Mouse (Mus musculus) heart, adult 9 months (tissue): ENCODE data around the gene Tspan2.

Experiments
- DNase-seq, 2 experiments: peaks; one replicate each; pipeline ENCODE4 v3.0.0; 2022; ENCODE audit warnings: low spot score in 2 of 2

Gene Tspan2

DNA sequence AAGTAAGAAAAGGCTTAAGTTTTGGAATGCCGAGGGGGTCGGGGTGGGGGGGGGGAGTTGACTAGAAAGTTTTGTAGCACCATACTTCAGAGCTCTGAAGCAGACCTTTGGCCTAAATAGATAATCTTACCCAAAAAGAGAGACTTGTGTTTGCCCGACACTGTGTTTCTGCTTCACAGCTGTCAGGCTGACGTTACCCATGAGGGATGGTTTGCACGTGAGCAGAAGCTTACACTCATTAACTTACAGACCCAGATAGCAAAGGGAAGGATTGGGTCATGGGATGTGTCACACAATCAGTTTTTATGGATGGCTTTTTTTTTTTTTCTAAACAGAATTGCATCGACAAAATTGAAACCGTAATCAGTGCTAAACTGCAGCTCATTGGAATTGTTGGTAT lies 30.5 kb downstream of the Tspan2 start:
- no peak for DNase-seq

DNA sequence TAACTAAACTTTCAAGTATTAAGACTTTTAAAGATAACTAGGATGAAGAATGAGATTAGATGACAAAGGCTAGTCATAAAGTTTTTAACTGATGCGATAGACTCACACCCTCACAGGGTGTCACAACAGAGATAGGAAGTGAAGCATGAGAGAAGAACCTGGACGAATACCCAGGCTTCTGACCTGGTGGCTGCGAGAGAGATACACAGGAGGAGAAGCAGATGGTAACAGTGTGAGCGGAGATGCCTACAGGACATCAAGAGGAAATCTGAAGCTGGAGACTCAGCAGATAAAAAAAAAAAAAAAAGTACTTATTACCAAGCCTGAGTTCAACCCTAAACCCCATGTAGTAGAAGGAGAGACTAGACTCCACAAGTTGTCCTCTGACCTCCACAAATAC lies 38.7 kb downstream of the Tspan2 start:
- no peak for DNase-seq

DNA sequence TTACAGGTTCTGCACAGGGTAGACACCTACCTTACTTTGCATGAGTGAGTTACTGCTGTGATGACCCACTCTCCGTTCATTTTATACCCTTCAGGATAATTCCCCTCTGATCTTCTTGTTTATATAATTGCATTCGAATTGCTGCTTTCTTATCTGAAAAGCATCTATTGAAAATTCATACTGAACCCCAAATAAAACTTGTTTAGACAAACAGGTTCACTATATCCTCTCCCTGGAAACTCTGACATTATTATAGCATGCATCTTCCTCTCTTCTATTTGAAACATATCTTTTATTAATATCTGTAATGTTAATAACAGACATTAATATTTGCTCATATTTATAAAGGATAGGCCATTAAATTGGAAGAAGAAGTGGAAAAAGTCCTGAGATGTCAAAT lies 48.3 kb downstream of the Tspan2 start, which contains the start of gene Tshb:
TSS of gene Tshb (minus strand) at position 101 of the 400 bp plus-strand sequence.
- DNase-seq = no peak

GRCm38 (mm10) chr3:102787369-102787768 lies 53.0 kb downstream of the Tspan2 start:
- DNase-seq = no peak

- DNase-seq = peak; percentile 7 to 65
These were observed 69.6 kb downstream of the Tspan2 start for GRCm38 (mm10) chr3:102803937-102804336.

GRCm38 (mm10) chr3:102842386-102842785 lies 108.1 kb downstream of the Tspan2 start:
- no peak for DNase-seq

- DNase-seq = no peak
These were observed 114.3 kb downstream of the Tspan2 start for GRCm38 (mm10) chr3:102848661-102849060.
